Mouse (Mus musculus) embryonic fibroblast, embryonic 13.5 days (primary cell): ENCODE data around the gene Car14.
A peak's percentile ranks its signal among the peaks of the same experiment; 100 is the strongest.

Experiments
- CTCF ChIP-seq: IDR thresholded peaks from 2 replicates; pipeline ENCODE4 v1.5.1; 2011; ENCODE audit warnings: mild to moderate bottlenecking, control low read depth, low read length, moderate library complexity, borderline replicate concordance; ENCODE audit not compliant: insufficient read depth
- POLR2A ChIP-seq: IDR thresholded peaks from 2 replicates; pipeline ENCODE4 v1.6.1; 2011; ENCODE audit warnings: low read depth, mild to moderate bottlenecking, control low read depth, low read length, moderate library complexity

- TF ChIP-seq POLR2A: no peak
- peak; percentile 45; the same call in 1 of the 2 replicates for TF ChIP-seq CTCF
Measured at GRCm38 (mm10) chr3:95882816-95883425, 21.6 kb downstream of the Car14 start.
